Mouse (Mus musculus) heart, postnatal 10 days (tissue): Measurements from ENCODE around the gene Dnm1. TPM values are rescaled to one million over a fixed set of nuclear protein-coding genes. Genes with fewer than 3 reads are reported as not detected.
A peak's percentile ranks its signal among the peaks of the same experiment; 100 is the strongest.

Experiments
- DNase-seq, 2 experiments: peaks; one replicate each; pipeline ENCODE4 v3.0.0; 2021
- intact Hi-C: fragments of 180-260 bp; cut with DNase I; formaldehyde crosslinking; loops from one replicate; pipeline ENCODE4 v1.15.1; 2025
- total RNA-seq, 2 experiments: library from RNA; stranded (reverse); gene quantifications; 2 replicates each; pipeline ENCODE4 v1.2.3; 2021

Gene Dnm1
- total RNA-seq, 2 experiments from 2014 or later, result 10.0 to 12.5 TPM

DNA sequence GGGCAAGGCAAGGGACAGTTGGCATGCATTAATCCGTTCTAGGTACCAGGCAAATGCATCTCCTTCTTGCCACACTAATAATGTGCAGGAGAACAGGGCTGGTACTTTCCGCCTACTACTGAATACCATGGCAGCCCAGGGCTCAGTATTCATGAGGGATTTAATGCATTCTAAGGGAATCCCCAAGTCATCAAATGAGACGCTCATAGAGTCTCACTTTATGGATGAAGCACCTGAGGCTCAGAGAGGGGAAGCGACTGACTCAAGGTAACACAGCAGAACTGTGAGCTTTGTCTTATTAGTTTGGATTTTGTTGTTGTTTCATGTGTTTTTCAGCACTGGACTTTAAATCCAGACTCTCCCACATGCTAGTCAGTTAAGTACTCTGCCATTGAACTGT, 11.1 kb downstream of the Dnm1 start:
- intact Hi-C loops, result no loop called here
- DNase-seq, result no peak

DNA sequence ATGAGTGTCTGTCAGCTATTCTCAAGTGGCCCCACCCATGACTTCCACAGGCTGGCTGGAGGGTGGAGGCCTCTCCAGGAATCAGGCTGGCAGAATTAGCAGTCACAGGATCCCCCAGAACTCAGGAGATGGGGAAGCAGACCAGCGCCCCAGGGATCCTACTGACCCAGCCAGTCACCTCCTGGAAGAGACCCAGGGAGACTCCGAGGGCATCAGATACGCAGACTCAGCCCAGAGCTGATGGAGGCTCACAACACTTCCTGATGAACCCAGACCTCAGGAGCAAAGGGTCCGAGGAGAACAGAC, 11.6 kb downstream of the Dnm1 start:
- intact Hi-C loops, result no loop called here
- DNase-seq, result no peak

DNA sequence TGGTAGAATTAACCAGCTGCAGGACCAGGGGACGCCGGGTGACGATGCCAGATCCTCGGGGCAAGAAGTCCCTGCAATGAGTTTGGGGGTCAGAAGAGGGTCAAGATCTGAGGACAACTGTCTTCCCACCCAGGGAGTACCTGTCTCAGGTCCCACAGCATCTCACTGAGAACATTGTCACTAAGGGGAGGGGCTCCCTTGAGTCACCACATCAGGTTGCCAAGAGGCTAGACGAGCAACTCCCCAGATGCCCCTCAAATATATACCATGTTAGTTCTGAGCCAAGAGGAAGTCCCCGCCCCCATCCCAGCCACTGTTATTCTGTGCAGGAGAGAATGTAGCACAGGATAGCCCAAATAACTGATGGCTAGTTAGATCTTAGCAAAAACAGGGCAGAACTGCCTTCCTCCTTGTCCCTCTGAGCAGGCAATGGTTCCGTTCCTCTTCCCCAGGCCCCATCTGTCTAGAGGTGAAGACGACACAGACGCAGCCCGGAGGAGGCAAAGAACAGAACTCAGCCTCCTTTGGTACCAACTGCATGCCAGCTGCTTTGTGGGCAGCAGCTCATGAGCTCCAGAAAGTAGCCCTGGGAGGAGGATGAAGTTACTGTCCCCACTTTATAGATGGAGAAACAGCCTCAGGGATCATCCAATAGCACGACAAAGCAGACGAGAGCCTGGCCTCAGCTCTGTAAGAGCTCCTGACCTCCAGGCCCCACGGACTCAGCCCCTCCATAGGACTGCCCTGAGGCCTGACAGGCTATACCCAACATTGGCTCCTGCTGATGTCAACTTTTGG, 12.1 kb downstream of the Dnm1 start:
- no peak for DNase-seq
- intact Hi-C loops, result no loop called here

DNA sequence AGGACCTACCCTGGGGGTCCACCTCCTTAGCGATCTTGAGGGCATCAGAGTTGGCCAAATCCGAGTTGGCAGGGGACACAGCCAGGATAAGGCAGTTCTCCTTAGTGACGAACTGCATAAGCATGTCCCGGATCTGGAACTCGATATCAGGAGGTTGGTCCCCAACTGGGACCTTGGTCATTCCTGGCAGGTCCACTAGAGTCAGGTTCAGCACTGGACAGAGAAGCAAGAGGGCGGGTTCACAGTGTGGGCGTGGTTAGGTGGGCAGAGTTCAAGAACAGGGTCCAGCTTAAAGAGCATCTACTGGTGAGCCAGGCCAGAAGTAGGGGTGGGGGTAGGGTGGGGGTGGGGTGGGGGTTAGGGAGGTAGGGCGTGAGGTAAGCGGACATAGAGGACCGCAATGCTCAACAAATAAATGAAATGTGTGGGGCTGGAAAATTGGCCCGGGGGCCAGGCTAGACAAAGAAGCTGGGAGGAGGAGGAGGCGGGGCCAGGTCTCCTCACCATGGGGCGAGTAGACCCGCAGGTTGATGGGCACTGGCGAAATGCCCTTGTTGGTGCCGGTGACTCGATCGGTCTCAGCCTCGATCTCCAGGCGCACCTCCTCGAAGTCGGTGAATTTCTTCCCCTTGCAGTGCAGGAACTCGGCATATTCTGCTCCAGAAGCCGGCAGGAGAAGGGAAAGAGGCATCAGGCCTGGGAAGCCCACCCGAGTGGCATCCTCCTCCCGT, 13.1 kb downstream of the Dnm1 start:
- intact Hi-C loops, result no loop called here
- no peak for DNase-seq

DNA sequence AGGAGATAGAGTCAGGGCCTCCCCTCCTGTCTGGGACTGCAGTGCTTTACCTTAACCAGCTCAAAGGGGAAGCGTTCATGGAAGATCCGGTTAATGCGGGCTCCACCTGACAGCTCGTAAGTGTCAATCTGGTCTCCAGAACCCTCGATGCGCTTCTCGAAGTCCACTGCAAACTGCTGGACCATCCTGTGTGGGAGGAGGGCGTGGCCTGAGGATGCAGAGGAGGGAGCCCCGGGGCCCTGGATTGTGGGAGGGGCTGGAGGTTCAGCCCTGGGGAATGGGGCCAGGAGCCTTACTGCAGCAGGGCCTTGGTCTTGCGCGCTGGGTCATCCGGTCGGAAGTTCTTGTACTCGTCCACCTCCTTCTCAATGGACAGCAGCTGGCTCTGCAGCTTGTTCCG, 17.2 kb downstream of the Dnm1 start:
- DNase-seq, result no peak
- intact Hi-C loops, result no loop called here

DNA sequence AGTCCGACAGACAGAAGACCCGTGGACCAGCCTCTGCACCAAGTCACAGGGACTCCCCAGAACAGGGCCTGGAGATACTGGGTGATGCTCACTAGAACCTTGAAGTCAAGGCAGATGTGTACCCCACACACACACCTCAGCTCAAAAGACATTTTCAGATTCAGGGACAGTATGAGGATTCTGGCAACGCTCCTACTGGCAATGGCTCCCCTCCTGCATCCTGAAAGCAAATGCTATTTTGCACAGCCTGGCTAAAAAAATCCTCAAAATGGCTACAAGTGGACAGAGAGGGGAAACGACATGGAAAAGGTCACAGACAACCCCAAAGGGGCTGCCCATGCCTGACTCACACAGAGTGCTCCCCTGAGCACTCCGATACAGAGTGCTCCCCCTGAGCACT, 21.0 kb downstream of the Dnm1 start:
- DNase-seq, result no peak
- intact Hi-C loops, result no loop called here

DNA sequence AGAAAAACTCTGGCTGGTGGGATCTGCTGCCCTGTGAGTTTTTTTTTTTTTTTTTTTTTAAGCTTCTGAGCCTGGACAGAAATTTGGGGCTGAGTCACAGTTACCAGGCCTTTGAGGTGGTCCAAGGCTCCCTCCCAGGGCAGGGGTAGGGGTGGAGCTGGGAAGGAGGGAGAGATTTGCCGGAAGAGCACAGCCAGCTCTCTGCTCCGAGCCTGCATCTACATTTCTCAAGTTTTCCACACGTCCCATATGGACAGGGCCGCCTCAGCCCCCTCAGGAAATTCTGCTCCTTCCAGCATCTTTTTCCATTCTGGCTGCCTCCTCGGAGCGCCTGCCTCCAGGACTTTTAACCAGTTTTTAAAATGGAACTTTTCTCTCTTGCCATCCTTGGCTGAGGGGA, 23.6 kb downstream of the Dnm1 start:
- no peak for DNase-seq
- intact Hi-C loops, result no loop called here

DNA sequence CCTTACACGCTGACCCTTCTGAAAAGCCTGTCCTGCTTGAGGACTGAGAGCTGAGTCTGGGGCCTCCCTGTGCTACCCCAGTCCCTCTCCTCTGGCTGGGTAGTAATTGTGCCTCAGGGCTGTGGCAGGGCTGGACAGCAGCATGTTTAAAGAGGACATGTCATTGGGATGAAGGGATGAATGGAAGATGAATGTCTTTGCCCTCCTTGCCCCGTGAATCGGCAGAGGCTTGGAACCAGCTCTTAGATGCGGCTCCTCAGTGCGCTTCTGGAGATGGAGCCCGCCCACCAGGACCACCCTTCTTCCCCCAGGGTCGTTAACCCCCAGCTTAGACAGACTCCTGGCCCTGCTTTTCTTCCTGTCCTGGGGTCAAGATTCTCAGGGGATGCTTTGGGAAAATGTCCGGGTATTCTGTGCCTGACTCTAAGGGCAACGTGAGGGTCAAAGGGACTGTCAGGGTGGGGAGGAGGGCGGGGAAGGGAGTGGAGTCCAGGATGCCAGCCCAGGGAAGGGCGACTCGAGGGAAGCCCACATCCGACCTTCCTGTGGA, 24.2 kb downstream of the Dnm1 start:
- intact Hi-C loops, result no loop called here
- DNase-seq, result no peak

DNA sequence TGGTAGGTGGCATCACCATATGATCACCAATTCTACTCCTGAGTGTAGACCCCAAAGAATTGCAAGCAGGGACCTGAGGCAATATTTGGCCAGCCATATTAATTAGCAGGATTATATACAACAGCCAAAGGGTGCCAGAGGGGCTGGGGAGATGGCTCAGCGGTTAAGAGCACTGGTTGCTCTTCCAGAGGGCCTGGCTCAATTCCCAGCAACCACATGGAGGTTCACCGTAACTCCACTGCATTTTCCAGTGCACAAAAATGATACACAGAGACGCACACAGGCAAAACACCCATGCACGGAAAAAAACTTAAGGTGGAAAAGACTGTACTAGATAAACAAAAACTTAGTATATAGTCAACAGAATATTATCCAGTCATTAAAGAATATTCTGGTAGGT, 25.9 kb downstream of the Dnm1 start:
- DNase-seq, result no peak
- intact Hi-C loops, result no loop called here

DNA sequence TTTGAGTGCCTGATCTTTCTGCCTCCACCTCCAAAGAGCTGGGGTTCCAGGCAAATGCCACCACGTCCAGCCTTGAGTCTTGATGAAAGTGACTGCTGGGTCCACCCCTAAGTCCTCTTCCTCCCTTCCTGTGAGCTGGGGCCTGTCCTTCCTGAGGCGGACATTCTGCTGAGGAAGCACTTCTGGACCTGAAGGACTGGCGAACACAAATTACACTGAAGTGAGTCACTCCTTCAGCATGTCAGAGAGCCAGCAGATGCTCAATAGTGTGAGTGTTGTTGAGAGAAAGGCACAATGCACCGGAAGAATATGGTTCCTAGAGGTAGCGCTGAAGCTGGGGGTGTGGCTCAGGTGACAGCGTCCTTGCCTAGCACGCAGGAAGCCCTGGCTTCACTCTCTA, 27.8 kb downstream of the Dnm1 start:
- no peak for DNase-seq
- intact Hi-C loops, result no loop called here

DNA sequence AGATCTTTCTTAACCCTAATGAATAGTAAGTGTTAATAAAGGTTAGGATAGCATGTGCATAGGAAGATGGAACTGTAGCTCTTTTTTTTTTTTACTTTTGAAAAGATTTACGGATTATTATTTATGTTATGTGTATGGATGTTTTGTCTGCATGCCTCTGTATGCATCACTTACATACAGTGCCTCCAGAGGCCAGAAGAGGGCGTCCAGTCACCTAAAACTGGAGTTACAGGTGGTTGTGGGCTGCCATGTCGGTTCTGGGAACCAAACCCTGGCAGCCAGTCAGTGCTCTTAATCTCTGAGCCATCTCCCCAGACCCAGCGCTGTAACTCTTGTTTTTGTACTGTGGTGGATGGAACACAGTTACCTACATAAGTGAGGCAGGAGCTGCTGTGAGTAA, 28.8 kb downstream of the Dnm1 start:
- intact Hi-C loops, result no loop called here
- DNase-seq, result no peak

DNA sequence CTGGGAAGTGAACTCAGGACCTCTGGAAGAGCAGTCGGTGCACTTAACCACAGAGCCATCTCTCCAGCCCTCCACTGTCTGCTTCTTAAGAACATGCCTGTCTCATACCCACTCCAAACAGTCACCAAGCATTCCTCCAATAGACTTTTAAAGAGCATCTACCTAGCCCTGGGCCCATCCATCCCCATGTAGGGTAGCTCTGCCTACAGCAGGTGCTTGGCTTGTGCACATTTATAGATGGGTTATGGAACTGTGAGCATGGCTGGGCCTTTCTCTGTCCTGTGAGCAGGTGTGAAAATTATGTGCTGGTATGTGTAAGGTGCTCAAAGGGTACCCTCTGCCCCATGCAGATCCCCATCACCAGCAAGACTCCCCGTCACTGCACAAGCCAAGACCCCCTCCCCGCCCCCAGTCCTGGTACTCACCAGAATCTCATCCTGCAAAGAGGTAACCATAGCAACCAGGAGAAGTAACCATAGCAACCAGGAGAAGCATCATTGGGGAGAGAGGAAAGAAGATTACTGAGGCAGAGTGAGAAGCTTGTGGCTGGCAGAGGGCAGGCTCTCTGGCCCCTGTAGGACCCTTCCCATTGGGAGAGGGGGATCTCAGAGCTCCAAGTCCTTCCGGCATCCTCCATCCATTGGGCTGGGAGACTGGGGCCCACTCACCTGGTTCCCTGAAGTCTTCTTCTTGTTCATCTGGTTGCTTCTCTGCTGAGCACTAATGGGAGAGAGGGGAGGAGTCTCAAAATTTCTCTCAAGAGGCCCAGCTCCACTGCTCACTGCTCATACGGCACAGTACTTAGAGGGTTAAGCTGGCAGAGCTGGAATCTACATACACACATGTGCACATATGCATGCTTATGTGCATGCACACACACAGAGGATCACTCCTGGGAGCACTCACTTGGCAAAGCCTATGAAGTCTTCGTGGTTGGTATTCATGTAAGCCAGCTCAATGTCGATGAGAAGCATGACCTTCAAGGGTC, 30.1 kb downstream of the Dnm1 start:
- DNase-seq, result no peak

DNA sequence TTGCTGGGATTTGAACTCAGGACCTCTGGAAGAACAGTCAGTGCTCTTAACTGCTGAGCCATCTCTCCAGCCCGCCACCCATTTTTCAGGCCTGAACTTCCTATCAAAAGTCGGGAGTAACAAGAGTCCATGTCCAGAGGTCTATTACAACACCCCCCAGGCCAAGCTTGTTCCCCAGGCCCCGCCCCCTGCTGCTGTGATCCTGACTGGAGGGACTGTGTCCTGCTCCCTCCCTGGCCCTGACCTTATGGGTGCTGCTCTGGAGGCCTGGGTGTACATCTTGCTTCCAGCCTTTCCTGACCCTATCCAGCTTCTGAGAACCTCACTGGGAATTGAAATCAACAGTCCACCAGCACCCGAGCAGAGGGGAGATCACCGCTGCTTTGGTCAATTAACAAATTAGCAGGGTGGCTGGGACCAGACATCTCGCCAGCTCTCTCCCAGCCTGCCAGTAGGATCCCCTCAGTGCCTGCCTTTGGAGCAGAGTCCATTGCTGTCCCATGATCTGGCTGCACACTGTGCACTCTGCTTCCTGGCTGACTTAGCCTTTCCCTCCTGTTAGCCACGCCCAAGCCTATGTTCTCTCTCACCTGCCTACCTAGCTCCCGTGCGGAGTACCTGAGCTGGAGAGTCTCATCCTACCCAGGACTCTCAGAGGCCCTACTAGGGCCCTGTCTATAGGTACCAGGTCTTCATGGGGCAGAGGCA, 31.4 kb downstream of the Dnm1 start:
- intact Hi-C loops, result no loop called here
- DNase-seq, result peak in 1 of 2 experiments; percentile 15

More for the DNA sequence above, 30.1 kb downstream of the Dnm1 start:
- intact Hi-C loops, result no loop called here

DNA sequence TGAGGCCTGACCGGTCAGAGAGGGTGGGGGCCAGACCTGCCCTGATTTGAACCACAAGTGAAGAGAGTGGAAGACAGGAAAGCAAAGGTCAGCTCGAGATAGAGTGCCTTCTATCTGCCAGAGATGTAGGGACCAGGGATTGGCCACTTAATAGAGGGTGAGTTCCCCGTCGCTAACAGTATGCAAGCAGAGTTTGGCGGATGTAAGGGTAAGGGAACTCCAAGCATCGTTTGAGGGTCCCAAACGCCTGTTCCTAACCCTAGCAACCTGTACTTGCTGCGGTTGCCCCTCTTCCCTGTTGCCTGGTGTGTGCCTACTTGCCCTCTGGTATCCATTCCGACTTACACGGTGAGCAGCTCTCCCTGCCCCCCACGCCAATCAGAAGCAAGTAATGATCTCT, 32.4 kb downstream of the Dnm1 start:
- no peak for DNase-seq
- intact Hi-C loops, result no loop called here

DNA sequence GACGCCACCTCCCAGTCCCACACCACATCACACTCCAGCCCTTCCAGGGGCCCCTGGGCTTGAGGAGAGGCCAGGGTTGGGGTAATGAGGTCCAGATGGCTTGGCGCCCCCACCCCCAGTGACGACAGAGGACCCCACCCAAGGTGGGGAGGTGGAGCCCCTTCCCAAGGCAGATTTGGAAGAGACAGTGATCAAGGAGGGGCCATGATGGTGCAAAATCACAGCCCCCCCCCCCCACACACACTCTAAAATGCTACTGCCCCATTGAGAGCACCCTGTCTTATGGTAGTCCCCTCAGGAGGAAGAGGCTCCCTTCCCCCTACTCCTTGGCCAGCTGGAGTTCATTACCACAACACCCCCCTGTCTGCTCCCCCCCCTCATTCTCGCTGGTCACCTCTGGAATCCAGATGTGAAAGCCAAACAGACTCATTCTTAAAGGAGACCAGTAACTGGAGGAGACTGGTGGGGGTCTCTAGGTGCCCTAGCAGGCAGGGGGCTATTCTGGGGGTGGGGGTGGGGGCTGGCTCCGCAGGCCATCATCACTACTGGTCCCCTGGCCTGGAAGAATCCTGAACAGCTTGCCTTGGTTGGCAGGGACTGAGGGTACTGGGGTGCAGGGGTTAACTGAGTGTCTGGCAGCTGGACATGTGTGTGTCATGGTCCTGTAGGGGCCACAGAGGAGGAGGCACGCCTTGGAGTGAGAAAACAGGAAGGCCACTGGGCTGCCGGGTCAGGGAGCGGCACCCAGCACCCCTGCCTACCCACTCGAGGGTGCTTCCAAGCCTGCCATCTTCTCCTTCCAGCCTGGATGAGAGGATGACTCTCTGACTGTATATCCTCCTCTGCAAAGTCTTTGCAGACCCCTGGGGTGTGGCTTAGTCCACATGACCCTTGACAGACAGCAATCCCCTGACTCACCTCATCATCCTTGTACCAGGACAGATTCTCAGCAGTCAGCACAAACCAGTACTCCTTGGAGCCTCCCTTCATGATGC, 33.3 kb downstream of the Dnm1 start:
- DNase-seq, result peak; percentile 60 to 67
- intact Hi-C loops, result no loop called here

DNA sequence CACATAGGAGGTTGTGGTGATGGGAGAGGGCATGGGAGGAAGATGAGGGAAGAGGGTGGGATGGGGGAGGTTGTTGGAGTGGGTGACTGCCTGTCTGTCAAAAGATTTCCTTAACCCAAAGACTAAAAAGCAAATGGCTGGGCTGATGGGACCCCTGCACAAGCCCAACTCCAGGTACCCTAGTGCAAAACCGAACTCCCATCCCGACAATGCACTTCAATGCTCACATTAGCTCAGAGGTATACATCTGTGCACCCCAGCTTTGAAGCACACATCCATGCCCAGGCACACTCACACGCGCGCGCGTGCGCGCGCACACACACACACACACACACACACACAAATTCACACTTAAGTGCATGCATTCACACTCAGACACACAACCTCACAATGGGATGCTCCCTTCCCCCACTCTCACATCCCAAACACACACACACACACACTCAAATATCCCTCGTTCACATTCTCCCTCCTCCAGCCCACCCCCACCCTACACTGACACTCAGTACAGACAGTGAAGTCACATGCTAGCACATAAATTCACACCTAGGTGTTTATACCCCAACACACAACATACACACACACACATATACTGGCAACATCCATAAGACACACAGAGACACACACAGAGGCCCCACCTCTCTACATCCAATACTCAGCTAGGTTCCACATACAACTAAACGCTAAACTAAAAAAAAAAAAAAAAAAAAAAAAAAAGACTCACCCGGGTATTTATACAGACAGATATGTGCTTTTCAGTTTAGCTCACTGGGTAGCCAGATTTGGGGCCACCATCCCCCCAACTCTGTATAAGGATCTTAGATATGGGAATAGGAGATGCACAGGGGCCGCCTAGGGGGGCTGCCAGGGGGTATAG, 34.2 kb downstream of the Dnm1 start:
- intact Hi-C loops, result no loop called here
- DNase-seq, result peak in 1 of 2 experiments; percentile 12

DNA sequence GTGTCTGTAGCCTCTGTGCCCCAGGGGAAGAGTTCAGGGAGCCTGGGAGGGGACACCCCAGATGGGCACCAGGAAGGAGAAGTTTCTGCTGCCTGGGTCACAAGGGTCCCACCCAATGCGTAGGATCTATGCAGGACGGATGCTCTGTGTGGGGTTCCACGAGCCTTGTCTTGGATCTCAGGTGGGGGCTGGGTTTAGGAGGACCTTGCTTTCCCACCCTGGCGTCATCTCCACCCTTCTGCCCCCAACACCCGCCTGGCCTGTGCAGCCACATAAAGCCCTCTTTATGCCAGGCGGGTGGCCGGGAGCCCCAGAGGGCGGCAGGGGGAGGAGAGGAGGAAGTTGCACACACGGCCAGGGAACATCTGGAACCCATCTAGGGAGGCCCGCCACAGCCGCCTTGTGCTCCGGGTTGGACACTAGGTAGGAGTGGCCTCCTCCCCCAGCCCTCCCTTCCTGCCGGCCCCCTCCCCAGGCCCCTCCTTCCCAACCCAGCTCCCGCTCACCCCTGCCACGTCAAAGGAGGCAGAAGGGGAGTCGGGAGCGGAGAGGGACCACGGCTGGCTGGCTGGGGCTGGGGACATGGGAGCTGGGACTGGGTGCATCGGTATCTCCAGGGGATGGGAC, 35.2 kb downstream of the Dnm1 start:
- intact Hi-C loops, result no loop called here
- DNase-seq, result peak; percentile 77 to 79
